In the genomic region with DNA sequence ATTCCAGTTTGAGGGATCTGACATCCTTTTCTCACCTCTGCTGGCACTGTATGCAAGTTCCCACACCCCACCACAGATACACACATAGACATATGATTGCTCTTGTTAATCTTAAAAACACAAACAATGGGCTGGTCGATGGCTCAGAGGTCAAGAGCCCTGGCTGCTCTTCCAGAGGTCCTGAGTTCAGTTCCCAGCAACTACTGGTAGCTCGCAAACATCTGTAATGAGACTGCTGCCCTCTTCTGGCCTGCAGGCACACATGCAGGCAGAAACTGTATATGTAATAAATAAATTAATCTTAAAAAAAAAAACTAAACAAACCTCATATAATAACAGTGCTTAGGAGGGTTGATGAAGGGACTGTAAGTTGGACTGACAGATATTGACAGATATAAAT, we compare ENCODE assay signal across 9 mouse cellular contexts. TPM values are rescaled to one million over a fixed set of nuclear protein-coding genes. Genes with fewer than 3 reads are reported as not detected.
DNase-seq lines count a peak whose midpoint lies in the region; ATAC-seq and TF ChIP-seq lines count a peak whose summit lies in the region.
"Had no signal": no experiment of that assay in that cellular context is flagged by ENCODE, and none has a peak within 500 bp of the region (broad histone marks: within the 10 kb centered on the region; RNA-seq: fewer than 3 reads in every experiment).

No protein-coding gene starts in this region.

- no peaks in the 10 kb centered on the region; the same call in 1 of the 2 replicates for H3K9me3 ChIP-seq in heart, embryonic 12.5 days (replicated peaks)
- H3K9me3 ChIP-seq in ES-E14 (ENCODE audit: control insufficient read depth, insufficient read depth, low read depth, low read length): no peaks in the 10 kb centered on the region

- peaks cover 65% of the 10 kb centered on the region for H3K36me3 ChIP-seq in heart, embryonic 12.5 days
- no peaks in the 10 kb centered on the region for H3K36me3 ChIP-seq in ES-E14 (ENCODE audit: control insufficient read depth, insufficient read depth, low read length, poor library complexity, severe bottlenecking)

- WGBS in heart, embryonic 12.5 days: 60% methylated on average over 2 of the region's 2 CpGs

- ATAC-seq in heart, embryonic 12.5 days (ENCODE audit: insufficient number of reproducible peaks, low FRiP score): no peak

- peaks cover 21% of the 10 kb centered on the region for H3K4me1 ChIP-seq in heart, embryonic 12.5 days (replicated peaks)
- H3K4me1 ChIP-seq in ES-E14 (ENCODE audit: control insufficient read depth in 2 of 2, insufficient read depth in 2 of 2, low read length in 2 of 2, poor library complexity in 1 of 2): no peaks in the 10 kb centered on the region

- H3K27me3 ChIP-seq in heart, embryonic 12.5 days (replicated peaks): no peaks in the 10 kb centered on the region

- no peak overlapping the region for H3K4me3 ChIP-seq in heart, embryonic 12.5 days
- no peak overlapping the region for H3K4me3 ChIP-seq in ES-E14 (ENCODE audit: insufficient read depth in 1 of 2, low read depth in 1 of 2, low read length in 2 of 2, poor library complexity in 1 of 2, severe bottlenecking in 1 of 2)

- no peak overlapping the region for H3K9ac ChIP-seq in heart, embryonic 12.5 days
- no peak overlapping the region for H3K9ac ChIP-seq in ES-E14 (ENCODE audit: insufficient read depth, low read depth, low read length, poor library complexity, severe bottlenecking)

- in situ Hi-C loops in ES-E14 (cut with MboI; ENCODE audit: low sequenced_read_pairs in 2 of 2, unreplicated experiment in 2 of 2): loop anchor here in 1 of 2 experiments (10.0 kb wide), 1 partner anchor 199 kb away; no protein-coding TSS in a partner anchor

- H3K4me2 ChIP-seq in heart, embryonic 12.5 days: no peak overlapping the region

- DNase-seq in heart, adult 18-20 months: no peak
- peak; percentile 18 for DNase-seq in 3134 (ENCODE audit: extremely low read depth, insufficient read length, low spot score)
- no peak for DNase-seq in ES-E14 (ENCODE audit: low read depth, low spot score)
- DNase-seq in heart, postnatal 4 days: peak; percentile 26
- DNase-seq in retina, postnatal 1 day: no peak
- no peak for DNase-seq in right cerebral cortex, postnatal 4 days
- no peak for DNase-seq in layer of hippocampus, postnatal 14 days (ENCODE audit: low spot score in 2 of 2)
- DNase-seq: gastrocnemius, postnatal 25 days had no signal

- 0 out of 2 replicates have a peak overlapping the region, but pooled peaks have one; percentile 38 for H3K27ac ChIP-seq in heart, embryonic 12.5 days (ENCODE audit: poor library complexity, severe bottlenecking)
- no peak overlapping the region for H3K27ac ChIP-seq in ES-E14 (ENCODE audit: insufficient read depth, low read depth, low read length, poor library complexity, severe bottlenecking)

TF ChIP-seq in ES-E14, 5 proteins besides CTCF, POLR2A, EP300 and RAD21:
- TF ChIP-seq ZNF384 (IDR thresholded peaks at IDR 0.05; ENCODE audit: low read depth, low read length) (peak; percentile 49; the same call in 1 of the 2 replicates), ZC3H11A (IDR thresholded peaks at IDR 0.05; ENCODE audit: borderline replicate concordance, low read depth, low read length) (0 out of 2 replicates have a peak, but pooled peaks have one; percentile 64), HCFC1 (IDR thresholded peaks at IDR 0.05; ENCODE audit: borderline replicate concordance, insufficient read depth, low read length) (no peak)

RNA-seq across cellular contexts. Expression of a gene that starts 13.8 kb away (rescaled TPM):
- 60.1 and 65.4 TPM in 2 replicates for polyA plus RNA-seq in heart, embryonic 12.5 days (2016; fragmentation: Nextera tagmentation; extraction: Ambion mirVana)
- 100 to 1,000 TPM; 113 to 127 TPM for total RNA-seq in heart, adult 18-20 months (2021)
- total RNA-seq in ES-E14 (2012; rRNA removed): 22.2 and 27.1 TPM in 2 replicates
- 10 to 100 TPM; 79.2 to 82.8 TPM for total RNA-seq in heart, postnatal 4 days (2021)
- 10 to 100 TPM; 33.1 to 34.1 TPM for total RNA-seq in layer of hippocampus, postnatal 14 days (2021)

Comparison
In these comparisons a context has a peak if more than half of its experiments do, and no peak if none do; other contexts are left out.
1. DNase-seq: peak in 3134 (single experiment) and heart, postnatal 4 days (single experiment); none in heart, adult 18-20 months (0 of 2), ES-E14 (single experiment), retina, postnatal 1 day (single experiment), right cerebral cortex, postnatal 4 days (single experiment) and layer of hippocampus, postnatal 14 days (0 of 2).